Mouse (Mus musculus) granulocyte monocyte progenitor cell, adult 5-6 weeks (primary cell): ENCODE measurements around the gene Cx3cr1. TPM values are rescaled to one million over a fixed set of nuclear protein-coding genes. Genes with fewer than 3 reads are reported as not detected.

Source experiments
- ATAC-seq: replicated peaks from 2 replicates; pipeline ENCODE4 v1.8.0; 2016; ENCODE audit warnings: mild to moderate bottlenecking, moderate TSS enrichment, inconsistent platforms; ENCODE audit not compliant: poor library complexity, severe bottlenecking
- total RNA-seq, 2 experiments: library from RNA; stranded (forward) in 1 of 2; stranded (reverse) in 1 of 2; fragments of 200-712, 200-1000 nt in 1 of 2; fragments of >200 nt in 1 of 2; fragmentation: Nextera tagmentation in 1 of 2; gene quantifications; 2 replicates each; pipeline ENCODE4 v1.2.3; 2014 to 2017

Gene Cx3cr1
- total RNA-seq, 2 experiments from 2014 or later = 10.5 to 11.3 TPM

DNA sequence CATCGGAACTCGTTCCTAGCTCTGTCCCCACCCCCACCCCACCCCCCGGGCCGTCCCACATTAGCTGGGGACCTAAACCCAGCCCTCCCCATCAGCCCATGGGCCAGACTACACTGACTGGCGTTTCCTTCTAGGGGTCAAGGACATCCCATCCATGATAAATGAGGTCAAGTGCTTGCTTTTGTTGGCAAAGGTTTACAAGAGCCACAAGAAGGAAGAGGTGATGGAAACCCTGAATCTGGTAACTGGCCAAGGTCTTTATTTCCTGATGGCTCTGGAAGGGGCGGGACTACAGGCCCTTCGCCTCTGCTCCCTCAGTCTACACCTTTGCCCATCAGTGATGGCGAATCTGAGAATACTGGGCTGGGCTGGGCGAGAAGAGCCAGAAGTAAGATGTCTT is 110.8 kb downstream of the Cx3cr1 start:
- ATAC-seq = no peak

DNA sequence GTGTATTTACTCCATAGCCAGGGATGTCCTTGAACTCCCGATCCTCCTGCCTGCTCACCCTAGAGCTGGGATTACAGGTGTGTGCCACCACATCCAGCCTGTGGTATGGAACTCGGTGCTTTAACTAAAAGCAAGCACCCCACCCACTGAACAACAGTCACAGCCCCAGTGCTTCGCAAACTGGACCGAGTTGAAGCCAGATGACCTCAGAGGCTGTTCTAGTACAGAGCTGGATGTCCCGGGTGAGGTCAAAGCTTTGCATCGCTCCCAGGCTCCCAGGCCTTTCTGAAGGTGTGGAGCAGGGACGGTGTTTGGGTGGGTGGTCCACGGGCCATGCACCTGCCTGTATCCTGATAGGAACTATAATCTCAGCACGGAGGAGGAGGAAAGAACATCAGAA is 118.3 kb downstream of the Cx3cr1 start:
- no peak for ATAC-seq

DNA sequence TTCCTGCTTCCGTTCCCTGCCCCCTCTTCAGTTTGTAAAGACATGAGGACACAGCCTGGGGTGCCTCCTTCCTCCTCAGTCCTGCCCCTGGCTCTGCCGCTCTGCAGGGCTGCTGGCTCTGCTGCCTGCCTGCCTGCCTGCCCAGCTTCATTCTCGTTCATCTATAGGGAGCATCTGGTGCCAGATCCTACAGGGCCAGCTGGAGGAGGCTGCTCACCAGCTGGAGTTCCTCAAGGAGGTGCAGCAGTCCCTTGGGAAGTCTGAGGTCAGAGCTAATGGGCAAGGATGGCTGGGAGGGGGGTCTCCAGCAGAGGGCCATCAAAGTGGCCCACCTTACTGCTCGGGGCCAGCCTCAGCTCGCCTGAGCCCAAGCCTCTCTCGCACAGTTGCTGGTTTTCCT is 119.2 kb downstream of the Cx3cr1 start:
- no peak for ATAC-seq

DNA sequence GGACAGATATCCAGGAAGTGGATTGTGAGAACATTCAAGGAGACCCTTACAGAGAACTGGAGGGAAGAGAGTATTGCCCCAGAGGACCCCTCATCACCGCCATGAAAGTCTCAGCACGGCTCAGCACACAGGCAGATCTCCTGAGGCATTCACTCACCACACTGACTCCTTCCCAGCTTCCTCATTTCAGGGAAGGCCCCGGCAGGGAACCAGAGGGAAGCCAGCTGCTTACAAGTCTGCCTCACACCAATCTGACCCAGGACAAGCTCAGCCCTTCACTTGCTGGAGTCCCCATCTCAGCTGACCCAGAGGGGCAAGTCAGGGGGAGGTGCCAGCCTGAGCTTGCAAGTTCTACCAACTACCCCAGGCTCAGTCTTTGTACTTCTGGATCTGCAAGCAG is 120.9 kb downstream of the Cx3cr1 start:
- ATAC-seq = peak; percentile 92

DNA sequence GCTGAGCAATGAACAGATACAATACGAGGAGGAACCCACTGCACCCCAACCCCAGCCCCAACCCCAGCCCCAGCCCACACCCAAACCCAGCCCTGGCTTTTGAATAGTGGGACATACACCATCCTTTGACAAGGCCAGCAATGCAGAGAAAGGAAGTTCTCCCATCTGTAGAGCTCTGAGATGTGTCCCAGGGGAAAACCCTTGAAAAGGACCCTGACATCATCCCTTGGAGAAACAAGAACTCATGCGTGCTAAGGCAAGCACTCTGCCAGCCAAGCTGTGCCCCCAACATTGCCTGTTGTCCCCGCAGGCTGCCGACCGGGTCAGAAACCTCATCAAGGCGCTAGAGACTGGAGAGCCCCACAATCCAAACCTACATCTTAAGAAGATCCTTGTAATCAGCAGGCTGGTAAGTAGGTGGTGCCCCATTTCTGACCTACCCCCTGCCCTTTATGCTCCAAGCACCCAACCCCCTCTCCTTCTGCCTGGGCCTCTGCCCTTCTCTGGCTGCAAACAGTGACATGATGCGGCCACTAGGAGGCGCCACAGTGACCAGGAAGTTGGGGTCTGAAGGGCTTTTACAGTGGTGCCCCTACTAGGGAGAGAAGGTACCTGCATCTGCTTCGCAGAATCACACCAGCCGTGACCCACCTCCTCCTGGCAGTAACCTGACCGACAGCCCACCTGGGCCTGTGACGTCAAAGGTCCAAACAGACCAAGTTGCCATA is 124.3 kb downstream of the Cx3cr1 start:
- ATAC-seq = peak; percentile 25; the same call in 1 of the 2 replicates

DNA sequence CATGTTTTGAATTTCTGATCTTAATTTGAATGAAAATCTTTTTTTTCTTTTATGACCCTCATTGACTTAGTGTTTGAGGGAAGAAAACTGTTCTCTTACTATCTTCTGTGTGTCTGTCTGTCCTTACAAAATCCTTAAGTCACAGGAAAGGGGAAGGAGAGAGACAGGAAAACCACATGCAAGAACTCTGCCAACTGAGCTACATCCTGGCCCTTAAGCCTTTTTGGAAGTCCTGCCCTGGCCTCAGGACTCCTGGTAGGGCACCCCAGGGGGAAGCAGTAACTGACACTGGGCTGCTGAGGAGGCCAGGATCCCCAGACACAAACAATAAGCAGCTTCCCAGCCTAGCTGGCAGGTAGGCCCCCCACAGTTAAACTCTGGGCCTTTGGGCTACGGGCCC is 126.4 kb downstream of the Cx3cr1 start:
- peak; percentile 77 for ATAC-seq

DNA sequence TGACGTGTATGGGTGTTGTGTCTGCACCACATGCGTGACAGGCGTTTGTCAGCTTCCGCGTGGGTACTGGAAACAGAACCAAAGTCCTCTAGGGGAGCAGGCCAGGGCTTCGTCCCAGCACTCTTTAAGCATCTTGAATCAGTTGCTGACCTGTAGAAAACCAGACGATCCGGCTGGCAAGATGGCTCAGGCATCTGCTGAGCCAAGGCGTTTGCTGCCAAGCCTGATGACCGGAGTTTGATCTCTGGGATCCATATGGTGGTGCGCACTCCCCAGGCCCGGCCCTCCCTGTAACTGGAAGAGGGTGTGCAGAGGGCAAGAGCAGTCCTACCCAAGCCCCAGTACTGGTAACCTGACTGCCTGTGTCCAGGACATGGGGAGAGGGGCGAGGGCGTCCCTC is 127.8 kb downstream of the Cx3cr1 start:
- no peak for ATAC-seq

DNA sequence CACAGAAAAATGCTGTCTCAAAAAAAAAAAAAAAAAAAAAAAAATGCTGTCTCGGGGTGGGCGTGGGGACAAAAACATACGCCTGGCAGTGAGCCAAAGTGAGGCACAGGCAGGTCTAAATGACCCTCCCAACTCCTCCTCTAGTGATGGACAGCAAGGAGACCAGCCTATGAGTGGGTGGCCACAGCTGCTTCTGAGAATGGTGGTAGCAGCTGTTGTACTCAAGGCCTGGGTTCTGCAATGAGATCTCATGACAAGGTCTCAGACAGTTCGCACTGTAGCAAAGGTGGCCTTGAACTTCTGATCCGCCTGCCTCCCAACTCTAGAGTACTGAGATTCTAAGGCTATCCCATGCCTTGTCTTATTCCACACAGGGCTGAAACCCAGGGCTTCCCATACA is 128.3 kb downstream of the Cx3cr1 start:
- no peak for ATAC-seq

DNA sequence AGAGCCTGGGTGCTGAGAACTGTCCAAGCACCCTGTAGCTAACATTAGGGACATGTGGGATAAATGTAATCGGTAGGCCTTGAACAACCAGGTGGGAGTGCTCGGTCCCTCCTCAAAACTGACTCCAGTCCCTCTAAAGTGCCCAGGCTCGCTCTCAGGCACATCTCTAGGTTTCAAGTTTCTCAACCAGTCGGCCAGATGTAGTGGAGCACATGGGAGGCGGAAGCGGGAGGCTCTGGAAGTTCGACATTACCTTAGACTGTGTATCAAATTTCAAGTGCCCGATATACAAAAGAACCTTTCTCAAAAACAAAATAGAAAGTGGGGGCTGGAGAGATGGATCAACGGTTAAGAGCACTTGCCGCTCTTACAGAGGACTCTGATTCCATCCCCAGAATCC is 130.0 kb downstream of the Cx3cr1 start:
- ATAC-seq = no peak

DNA sequence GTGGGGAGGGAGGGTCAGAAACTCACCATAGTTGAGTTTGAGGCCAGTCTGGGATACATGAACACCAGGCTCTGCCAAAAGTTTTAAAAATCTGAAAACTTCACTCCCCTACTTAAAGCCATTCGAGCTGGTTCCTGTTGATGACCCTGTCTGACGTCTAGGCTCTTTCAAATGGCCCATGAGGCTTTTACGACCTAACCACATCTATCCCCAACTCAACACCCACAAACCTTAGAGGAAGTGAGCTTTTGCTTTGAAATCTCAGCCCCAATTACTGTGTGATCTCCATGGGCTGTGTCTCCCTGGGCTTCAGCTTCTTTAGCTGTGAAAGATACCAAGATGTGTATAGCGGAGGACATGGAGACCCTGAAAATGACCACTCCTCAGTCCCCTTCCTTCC is 131.2 kb downstream of the Cx3cr1 start:
- peak; percentile 58 for ATAC-seq

DNA sequence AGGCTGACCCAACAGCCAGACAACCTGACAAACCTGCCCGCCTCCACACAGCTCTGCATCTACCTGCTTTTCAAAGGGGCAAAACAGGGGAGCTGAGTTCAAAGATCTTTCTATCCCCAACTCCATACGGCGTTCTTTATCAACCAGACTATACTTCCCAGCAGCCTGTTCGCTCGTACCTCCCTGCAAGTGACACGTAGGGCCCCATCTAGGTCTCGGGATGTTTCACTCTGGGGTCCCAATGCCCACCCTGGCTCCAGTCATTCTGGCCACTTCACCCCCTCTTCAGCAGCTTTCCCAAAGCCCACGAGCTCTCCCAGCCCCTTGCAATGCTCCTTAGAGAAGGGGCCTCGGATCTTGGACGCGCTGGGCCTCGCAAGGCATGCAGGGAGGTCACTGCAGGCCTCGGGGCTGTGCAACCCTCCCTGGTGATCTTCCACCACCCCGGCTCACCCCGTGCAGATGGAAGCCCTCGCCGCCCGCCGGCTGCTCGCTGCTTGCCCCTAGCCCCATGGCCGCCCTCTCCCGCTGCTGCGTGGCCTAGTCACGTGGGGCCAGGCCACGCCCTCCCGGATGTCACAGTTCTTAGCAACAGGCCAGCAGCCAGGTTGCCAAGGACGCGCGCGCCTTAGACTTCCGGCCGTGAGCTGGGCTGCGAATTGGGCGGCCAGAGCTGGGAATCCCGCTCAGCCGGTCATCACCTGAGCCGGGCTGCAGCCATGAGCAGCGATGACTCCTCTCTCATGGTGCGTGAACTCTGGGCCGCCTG is 132.5 kb downstream of the Cx3cr1 start, which contains the start of the genes Gorasp1 and Ttc21a:
Gene Gorasp1, minus strand, starts transcription at position 561 of the 769 bp plus-strand sequence.
Gene Ttc21a, plus strand, starts transcription at position 602 of the 769 bp plus-strand sequence.
- ATAC-seq = peak; percentile 87

DNA sequence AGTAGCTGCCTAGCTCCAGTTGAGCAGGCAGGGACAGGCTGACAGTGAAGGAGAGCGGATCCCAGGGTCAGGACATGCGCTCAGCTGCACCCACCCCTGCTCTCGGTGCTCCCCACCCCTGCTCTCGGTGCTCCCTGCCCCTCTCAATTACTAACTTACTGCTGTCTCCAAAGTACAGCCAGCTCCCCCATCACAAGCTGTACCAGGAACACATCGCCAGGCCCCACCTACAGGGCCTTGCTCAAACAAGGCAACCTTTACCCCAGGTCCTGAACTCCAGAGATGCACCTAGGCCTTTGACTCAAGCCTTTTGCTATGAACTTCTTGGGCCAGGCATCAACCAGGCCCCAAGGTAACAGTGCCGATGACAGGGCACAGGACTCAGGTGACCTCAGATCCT is 136.0 kb downstream of the Cx3cr1 start:
- no peak for ATAC-seq

DNA sequence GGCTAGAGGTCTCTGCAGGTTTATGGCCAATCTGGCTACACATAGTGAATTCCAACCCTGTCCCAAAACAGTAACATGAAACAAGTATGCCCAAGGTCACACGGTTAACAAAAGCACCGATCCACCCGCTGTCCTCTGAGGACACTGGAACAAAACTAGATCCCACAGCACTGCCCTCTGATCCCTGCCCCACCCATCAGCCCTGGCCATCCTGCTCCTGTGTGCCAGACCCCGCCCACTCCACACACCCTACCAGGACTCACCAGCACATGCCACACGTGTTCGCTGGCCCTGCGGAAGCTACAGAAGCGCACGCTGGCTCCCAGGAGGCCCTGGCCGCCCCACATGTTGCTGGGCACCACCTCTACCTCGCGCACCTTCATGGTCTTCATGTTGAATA is 137.3 kb downstream of the Cx3cr1 start:
- ATAC-seq = no peak

DNA sequence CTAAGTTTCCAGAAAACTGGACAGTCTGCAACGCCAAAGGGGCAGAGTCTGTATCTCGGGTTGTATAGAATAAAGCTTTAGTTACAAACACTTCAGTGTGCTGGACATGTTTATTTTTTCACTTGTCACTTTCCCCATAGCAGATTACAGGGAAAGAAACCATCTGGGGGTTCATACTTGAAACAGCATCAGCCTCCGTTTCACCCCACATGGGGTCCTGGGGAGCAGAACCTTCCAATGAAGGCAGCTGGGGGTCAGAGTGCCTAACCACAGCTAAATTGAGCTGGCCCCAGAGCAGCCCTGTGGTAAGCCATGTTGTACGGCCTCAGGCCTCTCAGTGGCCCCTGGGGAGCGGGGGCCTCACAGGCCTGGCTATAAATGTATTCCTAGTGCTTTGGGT is 143.2 kb downstream of the Cx3cr1 start:
- no peak for ATAC-seq

DNA sequence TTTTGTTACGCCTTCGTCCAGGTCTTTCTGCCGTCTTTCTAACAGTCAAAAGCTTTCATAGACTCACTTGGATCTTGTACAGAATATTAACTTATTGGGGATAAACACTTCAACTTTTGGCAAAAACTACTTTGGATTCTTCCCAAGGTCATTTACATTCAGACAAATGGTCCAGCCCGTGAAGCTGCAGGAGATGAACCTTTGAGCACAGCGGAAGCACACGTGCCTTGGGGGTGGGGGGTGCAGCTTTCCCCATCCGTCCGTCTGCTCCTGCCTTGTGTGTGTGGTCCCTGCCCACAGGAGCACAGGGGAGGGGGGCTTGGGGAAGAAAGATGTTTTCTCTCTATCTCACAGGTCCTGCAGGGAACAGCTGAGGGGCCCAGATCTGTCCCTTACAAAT is 143.9 kb downstream of the Cx3cr1 start:
- no peak for ATAC-seq

DNA sequence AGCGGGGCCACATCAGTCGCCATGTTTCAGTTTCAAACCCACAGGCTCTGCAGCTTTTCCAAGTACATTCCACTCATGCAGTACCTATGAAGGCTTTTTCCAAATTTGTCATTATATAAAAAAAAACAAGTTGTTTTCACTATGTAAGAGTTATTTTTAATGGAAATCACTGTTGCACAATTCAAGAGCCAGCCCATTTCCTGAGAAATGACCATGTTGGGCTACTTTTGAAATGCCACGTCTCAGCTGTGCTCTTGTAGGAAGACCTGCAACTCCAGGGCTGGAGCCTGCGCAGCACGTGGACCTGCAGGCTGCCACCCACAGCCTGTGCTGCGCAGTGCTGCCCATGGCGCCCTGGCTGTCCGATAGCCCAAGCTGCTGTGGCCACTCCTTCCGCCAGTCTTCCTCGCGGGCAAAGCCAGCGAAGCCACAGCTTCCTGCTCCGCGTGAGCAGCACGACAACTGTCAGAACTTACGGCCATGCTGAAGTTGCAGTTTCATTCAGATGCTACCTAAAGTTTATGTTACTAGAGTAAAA is 144.5 kb downstream of the Cx3cr1 start:
- ATAC-seq = peak; percentile 95

DNA sequence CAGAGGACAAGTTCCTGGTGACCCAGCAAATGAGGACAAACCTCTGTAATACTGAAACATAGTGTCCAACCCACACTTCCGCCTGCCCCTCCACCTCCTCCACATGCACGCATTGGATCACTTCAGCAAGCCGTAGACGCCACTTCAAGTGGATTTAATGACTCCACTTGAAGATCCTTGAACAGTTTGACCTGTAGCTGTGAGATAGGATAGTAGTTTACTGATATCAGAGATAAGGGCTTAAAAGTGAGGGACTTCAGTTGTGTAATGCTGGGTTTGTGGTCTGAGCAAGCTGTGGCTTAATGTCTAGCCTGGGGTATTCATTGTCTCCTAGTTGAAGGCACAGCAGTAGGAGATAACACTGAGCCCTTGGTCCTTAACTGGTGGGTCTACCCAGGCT is 146.2 kb downstream of the Cx3cr1 start:
- ATAC-seq = no peak; the same call in 1 of the 2 replicates

DNA sequence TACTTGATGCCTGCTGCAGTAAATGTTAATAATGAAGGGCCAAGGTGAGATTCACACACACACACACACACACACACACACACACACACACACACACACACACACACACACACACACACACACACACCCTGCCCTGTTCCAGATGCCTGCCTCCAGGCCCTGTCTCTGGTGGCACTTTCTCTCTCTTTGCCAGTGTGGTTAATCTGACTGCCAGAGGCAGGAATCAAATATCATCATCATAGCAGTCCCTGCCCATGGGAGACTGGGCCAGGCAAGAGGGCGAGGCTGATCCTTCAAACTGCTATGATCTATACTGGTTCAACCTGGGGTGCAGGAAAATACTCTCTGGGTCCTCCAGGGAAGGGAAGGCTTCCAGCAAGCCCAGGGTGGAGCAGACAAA is 149.8 kb downstream of the Cx3cr1 start:
- ATAC-seq = no peak

DNA sequence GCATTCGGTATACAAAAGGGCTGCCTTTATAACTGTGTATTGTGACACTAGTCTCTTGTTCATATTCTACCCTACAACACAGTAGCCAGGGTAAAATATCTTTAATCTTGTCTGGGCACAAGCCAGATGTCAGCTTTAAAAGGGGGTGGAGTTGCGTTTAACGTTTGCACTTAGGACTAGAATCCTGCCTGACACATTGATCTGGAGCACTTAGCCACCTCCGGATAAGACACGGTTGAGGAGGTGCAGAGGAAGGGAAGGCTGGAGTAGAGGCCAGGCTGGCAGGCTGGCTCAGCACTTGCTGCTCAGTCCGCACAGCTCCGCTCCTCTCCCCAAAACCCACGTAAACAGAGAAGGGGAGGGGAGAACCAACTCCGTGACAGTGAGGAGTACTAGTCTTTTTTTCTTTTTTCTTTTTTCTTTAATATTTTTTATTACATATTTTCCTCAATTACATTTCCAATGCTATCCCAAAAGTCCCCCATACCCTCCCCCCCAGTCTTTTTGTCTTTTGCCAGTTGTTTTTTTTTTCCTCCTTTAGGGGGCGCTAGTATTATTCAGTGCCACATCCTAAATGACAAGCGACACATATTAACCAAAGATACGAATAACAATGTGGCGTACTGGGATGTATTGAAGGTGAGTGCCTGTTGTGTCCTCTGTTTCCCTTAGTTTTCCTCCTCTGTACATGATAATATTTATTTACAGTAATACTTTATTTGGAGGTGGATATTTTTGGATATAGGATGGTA is 156.4 kb downstream of the Cx3cr1 start:
- ATAC-seq = no peak

DNA sequence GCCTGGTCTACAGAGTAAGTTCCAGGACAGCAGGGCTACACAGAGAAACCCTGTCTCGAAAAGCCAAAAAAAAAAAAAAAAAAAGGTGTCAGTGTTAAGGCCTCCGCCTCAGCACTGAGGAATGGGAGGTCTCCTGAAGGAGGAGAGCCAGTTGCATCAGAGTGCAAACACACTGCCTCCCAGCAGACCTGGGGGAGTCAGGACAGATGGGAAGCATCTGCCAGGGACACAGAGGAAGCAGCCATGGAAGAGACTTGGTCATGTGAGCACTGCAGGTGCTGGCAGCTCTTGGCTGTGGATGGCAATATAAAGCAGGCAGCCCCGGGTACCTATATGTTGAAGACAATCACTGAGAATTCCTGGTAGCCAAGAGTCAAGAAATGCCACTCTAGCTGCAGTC is 159.7 kb downstream of the Cx3cr1 start:
- no peak for ATAC-seq

DNA sequence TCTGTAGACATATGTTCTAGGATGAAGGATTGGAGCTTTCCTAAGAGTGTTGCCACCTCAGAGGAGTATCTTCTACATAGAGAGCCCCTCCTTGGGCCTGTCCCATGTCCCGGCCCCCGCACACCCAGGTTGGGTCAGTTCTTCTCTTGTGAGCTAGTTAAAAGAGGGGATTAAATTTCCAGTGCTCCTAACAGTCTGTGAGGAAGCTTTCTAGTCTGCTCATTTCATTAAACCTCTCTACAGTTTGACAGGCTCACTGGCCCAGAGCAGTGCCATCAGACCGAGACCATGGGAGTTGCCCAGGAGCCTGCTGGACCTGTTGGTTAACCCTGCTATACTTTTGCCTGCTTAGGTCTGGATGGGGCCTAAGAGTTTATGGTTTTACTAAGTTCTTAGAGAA is 161.0 kb downstream of the Cx3cr1 start:
- ATAC-seq = no peak
